Mouse (Mus musculus) megakaryocyte, embryonic 14.5 days (primary cell): ENCODE measurements at regions not wholly inside any gene's neighbourhood (a gene's known extent, or its start where the extent isn't known, plus 50 kb on each side); places are given as distances from the start of the nearest gene placed in this dataset.

ENCODE experiments used
- FLI1 ChIP-seq: IDR thresholded peaks from 2 replicates; pipeline ENCODE4 v1.6.1; 2012; ENCODE audit warnings: low read length, inconsistent platforms, mixed read lengths
- GATA1 ChIP-seq: IDR thresholded peaks from 3 replicates; pipeline ENCODE4 v1.6.1; 2012; ENCODE audit warnings: mixed read lengths, low read length, inconsistent platforms, borderline replicate concordance

- TF ChIP-seq GATA1 (no peak), FLI1 (no peak)
Measured at GRCm38 (mm10) chr2:61483820-61484219, 94.6 kb upstream of the Tank start.
